In the genomic region with DNA sequence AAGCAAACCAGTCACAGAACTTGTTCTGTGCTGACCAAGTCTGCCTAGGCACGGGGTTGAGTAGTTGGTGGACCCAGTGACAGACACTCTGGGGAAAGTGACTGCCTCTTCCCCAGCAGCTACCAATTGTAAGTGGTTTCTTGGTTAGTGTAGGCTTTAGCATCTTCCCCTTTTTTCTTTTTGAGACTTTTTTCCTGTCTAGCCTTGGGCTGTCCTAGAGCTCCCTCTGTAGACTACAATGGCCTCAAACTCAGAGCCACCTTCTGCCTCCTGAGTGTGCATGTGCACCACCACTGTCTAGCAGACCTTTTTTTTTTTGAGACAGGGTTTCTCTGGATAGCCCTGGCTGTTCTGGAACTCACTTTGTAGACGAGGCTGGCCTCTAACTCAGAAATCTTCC, we compare ENCODE assay signal across 7 mouse cellular contexts. TPM values are rescaled to one million over a fixed set of nuclear protein-coding genes. Genes with fewer than 3 reads are reported as not detected.
DNase-seq lines count a peak whose midpoint lies in the region; ATAC-seq lines count a peak whose summit lies in the region.

No protein-coding gene starts in this region.

- H3K36me3 ChIP-seq in liver, embryonic 11.5 days (ENCODE audit: control insufficient read depth, insufficient read depth, low read length), result peaks cover 2% of the 10 kb centered on the region; the same call in 1 of the 2 replicates
- H3K36me3 ChIP-seq in liver, embryonic 12.5 days, result peaks cover 34% of the 10 kb centered on the region
- H3K36me3 ChIP-seq in hindbrain, embryonic 12.5 days, result no peaks in the 10 kb centered on the region

- no peak overlapping the region for H3K27ac ChIP-seq in liver, embryonic 11.5 days (ENCODE audit: low read depth, low read length)
- no peak overlapping the region for H3K27ac ChIP-seq in liver, embryonic 12.5 days
- no peak overlapping the region for H3K27ac ChIP-seq in hindbrain, embryonic 12.5 days

- H3K27me3 ChIP-seq in liver, embryonic 11.5 days (replicated peaks; ENCODE audit: control insufficient read depth, insufficient read depth, low read length), result no peaks in the 10 kb centered on the region
- H3K27me3 ChIP-seq in liver, embryonic 12.5 days (replicated peaks), result no peaks in the 10 kb centered on the region
- no peaks in the 10 kb centered on the region for H3K27me3 ChIP-seq in hindbrain, embryonic 12.5 days

- no peak for DNase-seq in liver, embryonic 11.5 days (ENCODE audit: low spot score)
- DNase-seq in lung, postnatal 14 days, result peak; percentile 30
- no peak for DNase-seq in neural tube, embryonic 10.5 days (ENCODE audit: extremely low spot score, low spot score)
- no peak for DNase-seq in layer of hippocampus, postnatal 25 days (ENCODE audit: extremely low spot score in 1 of 2, low spot score in 1 of 2)

- H3K4me3 ChIP-seq in liver, embryonic 11.5 days (ENCODE audit: low read depth, low read length), result no peak overlapping the region
- H3K4me3 ChIP-seq in liver, embryonic 12.5 days, result no peak overlapping the region
- H3K4me3 ChIP-seq in hindbrain, embryonic 12.5 days, result no peak overlapping the region

- H3K9me3 ChIP-seq in liver, embryonic 11.5 days (ENCODE audit: control insufficient read depth, low read length), result no peaks in the 10 kb centered on the region
- H3K9me3 ChIP-seq in liver, embryonic 12.5 days (replicated peaks), result no peaks in the 10 kb centered on the region
- H3K9me3 ChIP-seq in hindbrain, embryonic 12.5 days (replicated peaks), result no peaks in the 10 kb centered on the region

- 0 out of 2 replicates have a peak, but pooled peaks have one; percentile 27 for ATAC-seq in liver, embryonic 11.5 days (replicated peaks; ENCODE audit: low FRiP score)
- no peak for ATAC-seq in liver, embryonic 12.5 days
- ATAC-seq in common myeloid progenitor, adult 5-6 weeks (replicated peaks; ENCODE audit: low read depth, poor library complexity, severe bottlenecking), result peak; percentile 89
- ATAC-seq in hindbrain, embryonic 12.5 days (ENCODE audit: low FRiP score), result no peak

- peaks cover 28% of the 10 kb centered on the region for H3K4me1 ChIP-seq in liver, embryonic 11.5 days (replicated peaks; ENCODE audit: control insufficient read depth, insufficient read depth, low read length)
- H3K4me1 ChIP-seq in liver, embryonic 12.5 days, result peaks cover 81% of the 10 kb centered on the region
- peaks cover 18% of the 10 kb centered on the region for H3K4me1 ChIP-seq in hindbrain, embryonic 12.5 days

- WGBS in liver, embryonic 11.5 days, result 59% methylated on average over 2 of the region's 2 CpGs
- 37% methylated on average over 2 of the region's 2 CpGs for WGBS in liver, embryonic 12.5 days (ENCODE audit: insufficient replicate concordance)
- WGBS in hindbrain, embryonic 12.5 days, result 82% methylated on average over 2 of the region's 2 CpGs

- no peak overlapping the region for H3K4me2 ChIP-seq in liver, embryonic 11.5 days
- H3K4me2 ChIP-seq in liver, embryonic 12.5 days, result no peak overlapping the region
- no peak overlapping the region for H3K4me2 ChIP-seq in hindbrain, embryonic 12.5 days (replicated peaks)

- no peak overlapping the region for H3K9ac ChIP-seq in liver, embryonic 11.5 days (ENCODE audit: low read depth, low read length)
- no peak overlapping the region for H3K9ac ChIP-seq in liver, embryonic 12.5 days
- no peak overlapping the region for H3K9ac ChIP-seq in hindbrain, embryonic 12.5 days

RNA-seq across cellular contexts. Expression of gene Gm20388, which starts 15.8 kb away (rescaled TPM):
- polyA plus RNA-seq in liver, embryonic 11.5 days (2014; fragmentation: Nextera tagmentation; extraction: Ambion mirVana), result 1.4 and 5.3 TPM in 2 replicates
- polyA plus RNA-seq in liver, embryonic 12.5 days (2016; fragmentation: Nextera tagmentation; extraction: Ambion mirVana), result not detected in 2 replicates
- total RNA-seq in common myeloid progenitor, adult 5-6 weeks (2017), result 35.7 and 36.7 TPM in 2 replicates
- total RNA-seq in layer of hippocampus, postnatal 25 days (2021), result 1 to 10 TPM; 8.8 TPM
- not detected in 2 replicates for polyA plus RNA-seq in hindbrain, embryonic 12.5 days (2016; fragmentation: Nextera tagmentation; extraction: Ambion mirVana)

RNA-seq across cellular contexts. Expression of gene Usp10, which starts 16.3 kb away (rescaled TPM):
- 175 and 190 TPM in 2 replicates for polyA plus RNA-seq in liver, embryonic 11.5 days (2014; fragmentation: Nextera tagmentation; extraction: Ambion mirVana)
- polyA plus RNA-seq in liver, embryonic 12.5 days (2016; fragmentation: Nextera tagmentation; extraction: Ambion mirVana), result 124 and 136 TPM in 2 replicates
- 53.3 and 85.6 TPM in 2 replicates for total RNA-seq in common myeloid progenitor, adult 5-6 weeks (2017)
- 10 to 100 TPM; 84.3 to 99.0 TPM for total RNA-seq in layer of hippocampus, postnatal 25 days (2021)
- 137 and 141 TPM in 2 replicates for polyA plus RNA-seq in hindbrain, embryonic 12.5 days (2016; fragmentation: Nextera tagmentation; extraction: Ambion mirVana)

Comparison
In these comparisons a context has a peak if more than half of its experiments do, and no peak if none do; other contexts are left out.
1. ATAC-seq: peak in liver, embryonic 11.5 days (single experiment) and common myeloid progenitor, adult 5-6 weeks (single experiment); none in liver, embryonic 12.5 days (single experiment) and hindbrain, embryonic 12.5 days (single experiment).